Mouse (Mus musculus) thymus, adult 2 months (tissue): ENCODE measurements at regions not wholly inside any gene's neighbourhood (a gene's known extent, or its start where the extent isn't known, plus 50 kb on each side); places are given as distances from the start of the nearest gene placed in this dataset.

ENCODE experiments used
- CTCF ChIP-seq: fragments of 200-500 bp; IDR thresholded peaks from 2 replicates; pipeline ENCODE4 v1.5.1; 2012; ENCODE audit warnings: mild to moderate bottlenecking, control low read depth, low read length, moderate library complexity, borderline replicate concordance; ENCODE audit not compliant: control insufficient read depth, poor library complexity, insufficient read depth; ENCODE audit errors: extremely low read depth
- POLR2A ChIP-seq: fragments of 200-500 bp; IDR thresholded peaks from 2 replicates; pipeline ENCODE4 v1.6.1; 2012; ENCODE audit warnings: mild to moderate bottlenecking, low read length, control low read depth, moderate library complexity; ENCODE audit not compliant: control insufficient read depth, poor library complexity, insufficient read depth; ENCODE audit errors: extremely low read depth

GRCm38 (mm10) chr6:94778797-94779196 lies 78.8 kb upstream of the Lrig1 start:
- TF ChIP-seq CTCF (no peak), POLR2A (no peak)
